Mouse (Mus musculus): ENCODE measurements around the gene Tppp3.

The Tppp3 gene

DNA sequence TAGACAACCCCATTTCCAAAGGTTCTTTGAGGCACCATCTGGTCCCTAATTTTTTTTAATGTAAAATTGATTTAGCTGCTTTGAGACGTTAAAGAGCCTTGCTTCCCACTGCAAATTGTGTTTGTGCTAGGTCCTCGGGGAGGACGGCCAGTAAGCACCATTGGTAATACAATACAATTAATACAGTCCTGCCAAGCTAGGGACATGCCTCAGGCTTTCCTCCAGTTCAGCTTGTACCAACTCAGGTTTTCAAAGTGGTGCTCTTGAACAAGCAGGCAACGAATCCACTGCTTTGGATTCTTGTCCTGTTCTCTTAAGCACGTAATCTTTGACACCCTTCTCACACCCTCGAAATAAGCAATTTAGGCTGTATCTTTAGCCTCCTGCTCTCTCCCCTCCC is 38.3 kb downstream of the Tppp3 start:
- in situ Hi-C loops (cut with MboI): no loop called here

GRCm38 (mm10) chr8:105431743-105432515 is 39.4 kb downstream of the Tppp3 start:
- in situ Hi-C loops (cut with MboI): no loop called here

- in situ Hi-C loops (cut with MboI): no loop called here
These were observed 44.4 kb downstream of the Tppp3 start for GRCm38 (mm10) chr8:105426878-105427277.

- in situ Hi-C loops (cut with MboI): no loop called here
These were observed 49.3 kb downstream of the Tppp3 start for GRCm38 (mm10) chr8:105422006-105422405.

DNA sequence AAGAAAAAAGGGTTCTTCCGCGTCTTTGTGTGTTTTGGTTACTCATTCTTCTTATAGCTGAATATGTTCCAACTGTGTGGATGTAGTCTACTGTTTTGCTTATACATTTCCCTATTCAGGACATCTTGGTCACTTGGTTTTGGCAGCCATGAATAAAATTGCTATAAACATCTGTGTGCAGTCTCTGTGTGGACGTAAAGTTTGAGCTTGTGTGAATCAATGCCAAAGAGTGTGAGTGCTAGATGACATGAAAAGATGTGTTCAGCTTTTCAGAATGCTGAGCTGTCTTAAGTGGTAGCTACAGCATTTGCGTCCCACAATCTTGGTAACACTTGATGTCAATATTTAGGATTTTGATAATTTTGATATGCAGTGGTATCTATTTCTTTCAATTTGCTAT is 51.5 kb downstream of the Tppp3 start:
- in situ Hi-C loops (cut with MboI): no loop called here

- in situ Hi-C loops (cut with MboI): no loop called here
These were observed 52.3 kb downstream of the Tppp3 start for GRCm38 (mm10) chr8:105418992-105419391.
